Mouse (Mus musculus) gastrocnemius, adult 18-20 months (tissue): ENCODE data around the gene Prrx2. TPM values are rescaled to one million over a fixed set of nuclear protein-coding genes. Genes with fewer than 3 reads are reported as not detected.

Experiments
- DNase-seq: peaks from one replicate; pipeline ENCODE4 v3.0.0; 2021; ENCODE audit warnings: low spot score
- total RNA-seq, 2 experiments: library from RNA; stranded (reverse); gene quantifications; 2 replicates each; pipeline ENCODE4 v1.2.3; 2021

Prrx2 gene
- total RNA-seq, 2 experiments from 2014 or later: 1.9 TPM

DNA sequence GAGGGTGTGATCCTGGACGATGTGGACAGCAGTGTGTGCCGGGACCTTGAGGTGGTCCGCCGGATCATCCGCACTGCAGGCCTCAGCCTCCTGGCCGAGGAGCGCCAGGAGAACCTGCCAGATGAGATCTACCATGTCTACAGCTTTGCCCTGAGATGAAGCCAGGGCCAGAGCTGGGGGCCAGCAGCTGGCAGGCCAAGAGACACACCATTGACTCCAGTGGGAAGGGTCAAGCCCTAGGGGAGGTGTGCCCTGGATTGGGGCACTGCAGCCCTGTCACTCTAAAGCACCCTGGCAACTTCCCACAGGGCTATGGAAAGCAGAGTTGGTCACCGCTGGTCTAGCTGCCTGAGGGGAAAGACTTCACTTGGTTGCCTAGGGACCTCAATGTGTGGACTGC is 12.3 kb upstream of the Prrx2 start:
- DNase-seq: no peak

DNA sequence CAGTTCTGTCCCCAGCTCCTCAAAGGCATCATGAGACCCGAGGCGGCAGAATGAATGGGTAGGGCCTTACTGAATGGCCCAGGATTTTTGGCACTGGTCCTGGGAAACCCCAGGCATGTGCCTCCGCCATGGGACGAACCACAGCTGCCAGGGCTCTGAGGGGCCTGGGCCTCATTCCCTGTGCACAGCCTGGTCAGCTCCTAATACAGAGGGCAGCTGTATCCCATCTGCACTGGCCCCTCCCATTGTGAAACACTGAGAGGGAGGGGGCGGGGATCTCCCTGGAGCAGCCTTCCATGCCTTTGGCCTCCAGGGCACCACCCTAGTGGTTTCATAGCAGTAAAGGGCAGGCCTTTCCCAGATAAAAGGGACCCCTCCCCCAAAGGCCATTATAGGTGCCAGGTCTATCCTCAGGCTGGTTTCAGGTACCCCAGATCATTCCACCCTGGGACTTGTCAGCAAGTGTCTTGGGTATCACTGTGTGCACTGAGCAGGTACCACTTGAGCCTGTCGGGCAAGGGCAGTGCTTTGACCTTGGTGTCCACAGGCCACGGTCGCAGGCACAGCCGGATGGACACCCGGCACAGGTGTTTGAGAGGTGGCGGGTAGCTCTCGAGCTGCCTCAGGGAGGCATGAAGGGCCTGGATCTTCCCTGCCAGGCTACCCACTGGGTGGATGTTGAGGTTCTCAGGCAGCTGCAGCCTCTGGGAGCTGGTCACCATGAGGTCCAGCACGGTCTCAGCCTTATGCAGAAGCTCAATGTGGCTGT is 11.2 kb upstream of the Prrx2 start:
- no peak for DNase-seq

DNA sequence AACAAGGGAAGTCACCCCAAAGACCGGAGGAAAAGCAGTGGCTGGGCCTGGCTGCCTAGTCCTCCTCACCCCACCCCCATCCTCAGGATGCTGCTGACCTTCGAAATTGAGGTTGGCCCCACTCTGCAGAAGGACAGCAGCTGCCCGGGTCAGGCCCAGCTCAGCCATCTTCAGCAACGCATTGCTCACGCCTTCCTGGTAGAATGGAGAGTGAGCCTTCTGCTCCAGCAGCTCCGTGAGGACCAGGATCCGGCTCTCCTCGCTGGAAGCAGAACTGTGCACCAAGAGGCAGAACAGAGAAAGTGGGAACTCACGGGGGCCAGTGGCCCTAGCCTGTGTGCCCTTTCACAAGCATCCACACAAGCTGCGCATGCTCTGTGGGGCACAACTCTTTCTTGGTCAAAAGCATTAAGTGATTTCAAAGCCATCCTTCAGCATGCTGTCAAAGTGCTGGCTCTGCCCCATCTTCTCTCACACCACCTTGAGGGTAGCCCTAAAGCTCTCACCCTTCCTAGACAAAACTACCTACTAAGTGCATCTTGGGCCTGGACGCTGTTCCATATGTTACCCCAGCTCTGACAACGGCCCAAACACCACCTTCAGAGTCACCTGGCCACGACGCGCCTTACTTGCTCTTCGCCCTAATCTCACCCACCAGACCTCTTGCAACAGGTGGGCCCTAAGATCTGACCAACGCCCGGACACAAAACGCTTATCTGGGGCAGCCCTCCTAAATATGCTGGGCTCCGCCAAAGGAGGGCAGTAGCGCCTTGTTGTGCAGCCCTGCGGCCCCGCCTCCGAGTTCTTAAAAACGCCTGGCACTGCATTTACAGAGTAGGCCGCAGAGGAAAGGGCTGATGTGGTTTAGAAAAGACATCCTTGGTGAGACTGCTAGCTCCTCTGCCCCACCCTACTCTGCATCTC is 7.7 kb upstream of the Prrx2 start:
- no peak for DNase-seq

DNA sequence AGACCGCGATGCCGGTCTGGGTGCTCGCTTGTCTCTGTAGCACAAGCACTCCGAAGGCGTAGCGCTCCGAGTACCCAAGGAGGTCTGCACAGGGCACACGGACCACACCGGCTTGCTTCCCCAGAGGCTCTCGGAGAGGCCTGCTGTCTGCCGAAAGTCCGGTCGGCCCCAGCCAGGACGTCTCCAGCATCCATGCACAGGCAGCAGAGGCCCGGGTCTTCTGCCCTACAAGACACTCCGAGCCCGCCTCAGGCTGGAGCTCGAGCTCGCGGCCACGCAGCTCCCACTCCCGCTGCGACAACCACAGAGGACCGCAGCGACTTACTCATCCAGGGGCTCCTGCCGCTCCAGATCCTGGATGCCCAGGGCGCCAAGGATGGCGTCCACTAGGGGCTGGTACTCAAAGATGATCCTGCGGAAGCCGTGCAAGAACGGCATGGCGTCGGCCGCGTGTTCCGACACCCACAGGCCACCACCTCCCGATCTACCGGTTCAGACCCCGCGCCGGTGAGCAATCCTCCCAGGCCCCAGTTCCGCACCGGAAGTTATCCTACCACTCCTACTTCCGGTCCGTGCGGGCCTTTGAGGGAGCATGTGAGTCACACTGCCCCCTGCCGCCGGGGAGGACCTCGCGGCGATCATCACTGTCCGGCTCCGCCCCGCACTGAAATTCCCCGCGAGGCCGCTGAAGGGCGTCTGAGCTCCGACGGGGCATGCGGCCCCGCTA is 6.9 kb upstream of the Prrx2 start:
- peak; percentile 95 for DNase-seq

DNA sequence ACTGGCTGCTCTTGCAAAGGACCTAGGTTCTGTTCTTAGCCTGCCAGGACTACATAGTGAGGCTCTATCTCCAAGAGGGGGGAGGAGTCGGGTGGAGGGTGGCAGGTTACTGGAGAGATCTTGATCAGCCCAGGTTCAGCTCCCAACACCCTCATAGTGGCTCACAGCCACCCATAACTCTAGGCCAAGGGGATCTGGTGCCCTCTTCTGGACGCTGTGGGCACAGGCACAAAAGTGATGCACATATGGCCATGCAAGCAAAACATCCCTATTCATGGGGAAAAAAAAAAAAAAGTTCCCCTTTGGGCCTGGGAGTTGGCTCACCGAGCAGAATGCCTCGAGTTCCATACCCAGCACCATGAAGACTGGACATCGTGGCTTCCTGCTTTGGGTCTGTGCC is 5.5 kb upstream of the Prrx2 start:
- no peak for DNase-seq

DNA sequence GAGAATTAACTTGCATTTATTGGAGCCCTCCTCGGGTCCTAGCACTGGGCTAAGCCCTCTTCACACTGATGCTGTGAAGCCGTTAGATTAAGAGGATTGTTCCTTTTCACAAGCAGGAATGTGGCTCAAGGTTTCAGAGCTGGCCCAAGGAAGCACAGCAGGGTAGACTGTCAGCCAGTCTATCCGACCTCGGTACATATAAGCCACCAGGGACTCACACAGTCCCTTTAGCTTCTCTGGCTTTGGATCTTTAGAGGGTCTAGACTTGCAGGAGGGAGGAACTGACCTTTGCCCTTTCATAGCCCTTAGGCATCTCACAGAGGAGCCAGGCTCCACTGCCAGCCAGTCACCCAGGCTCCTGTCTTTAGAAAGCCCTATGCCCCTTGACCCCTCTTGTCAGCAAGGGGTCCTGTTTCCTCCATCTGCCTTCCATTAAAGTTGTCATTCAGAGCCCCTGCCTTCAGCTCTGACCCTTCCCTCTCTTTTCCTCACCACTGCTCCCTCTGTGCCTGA is 4.4 kb upstream of the Prrx2 start, which contains the start of gene Asb6:
TSS of gene Asb6 (minus strand) at position 51 of the 513 bp plus-strand sequence.
- DNase-seq: no peak

- peak; percentile 35 for DNase-seq
Measured at GRCm38 (mm10) chr2:30833644-30834043, 1.1 kb upstream of the Prrx2 start.

DNA sequence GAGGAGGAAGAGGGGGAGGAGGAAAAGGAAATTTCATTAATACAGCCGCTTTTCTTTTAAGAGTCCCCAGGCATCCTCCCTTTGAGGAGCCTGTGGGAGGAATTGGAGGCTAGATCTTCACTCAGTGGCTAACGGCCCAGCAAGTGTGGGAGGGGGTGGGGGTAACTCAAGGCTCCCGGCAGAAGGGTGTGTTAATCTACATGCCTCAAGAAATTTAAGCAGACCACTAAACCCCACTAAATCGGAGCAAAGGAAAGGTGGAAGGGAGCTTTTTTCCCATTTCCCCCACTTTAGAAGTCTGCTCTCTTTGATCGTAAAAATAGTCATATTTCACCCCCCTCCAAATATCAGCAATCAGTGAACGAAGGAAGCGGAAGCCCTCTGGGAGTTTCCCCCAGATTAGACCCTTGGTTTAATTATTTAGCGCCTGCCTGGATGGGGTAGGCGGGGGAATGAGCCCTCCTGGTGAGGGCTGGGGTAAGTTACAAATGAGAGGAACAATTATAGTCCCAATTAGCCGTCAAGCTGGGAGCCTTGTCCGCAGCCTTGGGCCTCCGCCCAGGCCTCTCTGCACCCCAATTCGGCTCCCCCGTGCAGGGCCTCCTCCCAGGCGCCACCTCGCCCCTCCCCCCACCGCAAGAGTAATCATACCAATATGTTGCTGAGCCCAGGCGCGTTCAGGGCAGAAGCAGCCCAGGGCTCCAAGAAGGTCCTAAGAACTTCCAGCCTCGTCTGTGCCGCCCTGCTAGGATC is 1.6 kb downstream of the Prrx2 start:
- no peak for DNase-seq

DNA sequence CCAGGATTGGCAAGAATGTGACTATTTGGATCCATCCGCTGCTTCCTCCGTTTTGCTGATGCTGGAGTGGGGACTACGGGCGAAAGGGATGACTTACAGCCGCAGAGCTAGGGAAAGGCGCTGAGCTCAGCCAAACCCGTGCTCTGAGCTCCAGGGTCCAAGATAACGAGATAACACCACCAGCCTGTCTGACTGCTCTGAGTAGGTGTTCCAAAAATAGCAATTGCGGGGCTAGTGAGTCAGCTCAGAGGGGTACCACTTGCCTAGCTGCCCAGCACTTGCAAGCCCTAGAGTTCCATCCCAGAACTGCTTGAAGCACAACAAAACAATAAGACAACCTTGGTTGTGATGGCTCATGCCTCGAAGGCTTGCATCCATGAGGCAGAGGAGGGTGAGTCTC is 7.8 kb downstream of the Prrx2 start:
- DNase-seq: no peak

- no peak for DNase-seq
Measured at GRCm38 (mm10) chr2:30845152-30846070, 10.6 kb downstream of the Prrx2 start.

- no peak for DNase-seq
Measured at GRCm38 (mm10) chr2:30846236-30846635, 11.5 kb downstream of the Prrx2 start.

DNA sequence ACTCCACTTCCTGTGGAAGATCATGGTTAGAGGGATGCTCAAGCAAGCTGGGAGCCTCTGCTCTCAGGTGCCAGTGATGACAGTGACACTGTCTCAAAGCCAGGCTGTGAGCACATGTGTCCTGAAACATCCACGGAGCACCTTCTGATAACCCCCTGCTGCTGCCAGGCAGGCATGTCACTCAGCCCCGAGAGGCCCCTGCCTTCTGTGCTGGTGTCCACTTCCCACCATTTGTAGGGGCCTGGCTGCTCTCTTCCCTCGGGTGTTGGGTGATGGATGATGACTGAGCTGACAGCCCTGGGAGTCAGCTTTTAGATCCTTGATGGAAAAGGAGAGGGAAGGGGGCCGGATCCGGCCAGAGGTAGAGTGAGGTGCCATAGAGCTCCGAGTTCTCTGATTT is 12.0 kb downstream of the Prrx2 start:
- DNase-seq: no peak

GRCm38 (mm10) chr2:30848184-30848583 is 13.4 kb downstream of the Prrx2 start:
- no peak for DNase-seq

GRCm38 (mm10) chr2:30850581-30850980 is 15.8 kb downstream of the Prrx2 start:
- DNase-seq: no peak

GRCm38 (mm10) chr2:30852771-30853313 is 18.1 kb downstream of the Prrx2 start:
- no peak for DNase-seq

GRCm38 (mm10) chr2:30857076-30857475 is 22.3 kb downstream of the Prrx2 start:
- no peak for DNase-seq

DNA sequence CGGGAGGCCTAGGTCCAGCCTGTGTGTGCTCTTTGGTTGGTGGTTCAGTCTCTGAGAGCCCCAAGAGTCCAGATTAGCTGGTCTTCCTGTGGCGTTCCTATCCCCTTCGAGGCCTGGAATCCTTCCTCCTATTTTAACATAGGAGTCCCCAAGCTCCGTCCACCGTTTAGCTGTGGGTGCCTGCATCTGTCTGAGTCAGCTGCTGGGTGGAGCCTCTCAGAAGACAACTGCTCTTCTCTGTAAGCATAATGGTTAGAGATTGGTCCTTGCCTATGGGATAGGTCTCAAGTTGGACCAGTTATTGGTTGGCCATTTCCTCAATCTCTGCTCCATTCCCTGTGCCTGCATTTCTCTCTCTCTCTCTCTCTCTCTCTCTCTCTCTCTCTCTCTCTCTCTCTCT is 25.0 kb downstream of the Prrx2 start:
- DNase-seq: no peak

- DNase-seq: no peak
Measured at GRCm38 (mm10) chr2:30862081-30862480, 27.3 kb downstream of the Prrx2 start.

GRCm38 (mm10) chr2:30863574-30863973 is 28.8 kb downstream of the Prrx2 start:
- no peak for DNase-seq
